Mouse (Mus musculus): Measurements from ENCODE around the gene Cda.

Gene Cda

GRCm38 (mm10) chr4:138368498-138369260 is 887 bp upstream of the Cda start:
- in situ Hi-C loops (cut with MboI, MseI) = no loop called here

GRCm38 (mm10) chr4:138366561-138366960 is 1.2 kb downstream of the Cda start:
- in situ Hi-C loops (cut with MboI, MseI) = no loop called here

DNA sequence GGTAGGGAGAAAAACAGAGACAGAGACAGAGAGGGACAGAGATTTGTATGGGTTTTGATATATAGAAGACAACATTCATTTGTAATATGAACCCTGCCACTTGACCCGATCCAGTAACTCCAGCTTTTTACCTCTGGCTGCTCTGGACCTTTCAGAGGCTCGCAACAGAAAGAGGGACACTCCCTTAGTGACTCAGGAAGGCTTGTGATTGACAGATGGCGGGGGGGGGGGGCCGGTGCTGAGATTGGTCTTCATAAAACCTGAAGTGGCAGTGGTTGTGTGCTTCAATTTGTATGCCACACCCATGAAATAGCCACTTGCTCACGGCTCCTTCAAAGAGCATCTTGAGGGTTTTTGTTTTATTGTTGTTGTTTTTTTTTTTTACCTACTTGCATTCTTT is 4.3 kb downstream of the Cda start:
- in situ Hi-C loops (cut with MboI, MseI) = no loop called here

- in situ Hi-C loops (cut with MboI, MseI) = no loop called here
Observed at GRCm38 (mm10) chr4:138362883-138363282, 4.9 kb downstream of the Cda start.

DNA sequence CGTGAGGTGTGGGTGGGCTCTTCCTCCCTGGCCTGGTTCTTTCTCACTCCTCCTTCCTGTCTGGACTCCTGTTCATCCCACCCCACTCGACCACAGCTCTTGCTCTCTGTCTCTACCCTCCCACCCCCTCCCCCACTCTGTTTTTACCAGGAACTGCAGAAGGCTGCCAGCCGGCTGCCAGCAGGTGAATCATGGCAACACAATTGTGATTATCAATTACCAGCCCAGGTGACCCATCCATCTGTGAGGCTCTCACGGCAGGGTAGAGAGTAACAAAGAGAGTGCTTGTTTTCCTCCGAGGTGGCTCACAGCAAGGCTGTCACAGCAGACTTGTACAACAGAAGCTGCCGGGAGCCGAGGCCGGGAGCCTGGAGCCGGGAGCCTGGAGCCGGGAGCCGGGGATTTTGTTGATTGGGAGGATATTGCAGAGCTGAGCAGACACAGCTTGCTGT is 6.4 kb downstream of the Cda start:
- in situ Hi-C loops (cut with MboI, MseI) = no loop called here

DNA sequence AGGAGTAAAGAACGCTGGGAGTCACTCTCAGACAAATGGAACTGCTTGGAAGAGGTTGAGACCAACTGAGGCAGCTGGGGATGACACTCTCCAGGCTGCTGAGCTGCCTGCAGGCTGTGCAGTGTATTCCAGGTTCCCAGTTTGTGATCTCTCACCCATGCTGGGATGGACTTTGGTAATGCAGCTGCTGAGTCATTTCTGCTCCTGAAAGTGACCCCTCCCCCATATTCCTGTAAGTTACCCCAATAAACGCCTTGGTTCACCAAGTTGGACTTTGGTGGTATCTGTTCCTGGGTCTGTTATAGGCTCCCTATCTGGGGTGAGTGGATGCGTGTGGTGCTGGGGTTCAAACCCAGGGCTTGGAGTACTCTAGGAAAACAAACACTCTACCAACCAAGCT is 9.6 kb downstream of the Cda start:
- in situ Hi-C loops (cut with MboI, MseI) = no loop called here

DNA sequence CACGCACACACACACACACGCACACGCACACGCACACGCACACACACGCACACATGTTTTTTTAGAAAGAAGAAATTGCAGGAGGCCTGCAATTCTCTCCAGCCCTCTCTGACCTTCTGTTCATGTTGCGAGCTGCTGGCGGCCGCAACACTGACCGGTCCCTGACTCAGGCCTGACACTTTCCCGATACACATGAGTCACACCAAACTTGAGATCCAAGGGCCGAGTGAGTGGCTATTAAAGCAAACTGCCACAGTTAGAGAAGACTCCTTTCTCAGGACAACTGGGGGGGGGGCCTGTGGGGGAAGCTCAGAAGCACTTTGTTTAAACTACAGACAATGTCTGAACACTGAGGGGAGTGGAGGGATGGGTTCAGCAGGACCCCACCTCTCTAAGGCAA is 11.2 kb downstream of the Cda start:
- in situ Hi-C loops (cut with MboI, MseI) = no loop called here

GRCm38 (mm10) chr4:138356141-138356540 is 11.7 kb downstream of the Cda start:
- in situ Hi-C loops (cut with MboI, MseI) = no loop called here

- in situ Hi-C loops (cut with MboI, MseI) = no loop called here
Observed at GRCm38 (mm10) chr4:138355496-138355895, 12.3 kb downstream of the Cda start.

GRCm38 (mm10) chr4:138353438-138354171 is 14.2 kb downstream of the Cda start:
- in situ Hi-C loops (cut with MboI, MseI) = no loop called here

GRCm38 (mm10) chr4:138352692-138353091 is 15.1 kb downstream of the Cda start:
- in situ Hi-C loops (cut with MboI, MseI) = no loop called here

DNA sequence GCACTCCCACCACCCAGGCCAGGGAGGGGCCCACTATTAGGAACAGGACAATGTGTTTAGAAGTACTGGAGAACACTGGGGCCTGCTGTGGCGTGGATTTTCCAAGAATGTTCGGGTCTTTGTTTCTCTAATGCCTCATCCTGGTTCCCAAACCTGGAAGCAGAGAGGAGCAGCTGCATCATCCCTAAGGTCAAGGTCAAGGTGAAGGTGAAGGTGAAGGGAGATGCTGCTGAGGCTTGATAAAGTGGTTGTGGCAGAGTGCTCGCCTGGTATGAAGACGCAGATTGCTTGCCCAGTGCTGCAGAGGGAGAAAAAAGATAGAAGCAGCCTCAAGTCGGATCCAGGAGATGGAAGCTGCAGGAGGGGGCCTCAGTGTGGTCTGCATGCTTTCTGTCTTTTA is 16.0 kb downstream of the Cda start:
- in situ Hi-C loops (cut with MboI, MseI) = no loop called here

GRCm38 (mm10) chr4:138348716-138349115 is 19.1 kb downstream of the Cda start:
- in situ Hi-C loops (cut with MboI, MseI) = no loop called here

DNA sequence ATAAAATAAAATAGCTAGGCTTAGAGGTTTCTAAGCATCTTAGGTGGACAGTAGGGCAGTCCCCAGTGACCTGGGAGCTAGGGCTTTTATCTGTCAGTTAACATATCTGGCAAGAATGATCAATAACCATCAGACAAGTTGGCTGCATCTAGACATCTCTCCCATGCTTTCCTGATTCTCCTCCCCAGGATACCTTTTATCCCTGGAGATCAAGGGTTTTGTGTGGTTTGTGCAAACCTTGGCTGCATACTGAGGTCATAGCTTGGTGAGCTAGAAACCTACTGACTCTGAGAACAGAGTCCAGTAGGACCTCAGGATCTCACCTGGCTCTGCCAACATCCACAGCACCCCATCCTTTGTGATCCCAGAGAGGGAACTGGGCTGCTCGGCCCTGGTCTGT is 20.5 kb downstream of the Cda start:
- in situ Hi-C loops (cut with MboI, MseI) = no loop called here

DNA sequence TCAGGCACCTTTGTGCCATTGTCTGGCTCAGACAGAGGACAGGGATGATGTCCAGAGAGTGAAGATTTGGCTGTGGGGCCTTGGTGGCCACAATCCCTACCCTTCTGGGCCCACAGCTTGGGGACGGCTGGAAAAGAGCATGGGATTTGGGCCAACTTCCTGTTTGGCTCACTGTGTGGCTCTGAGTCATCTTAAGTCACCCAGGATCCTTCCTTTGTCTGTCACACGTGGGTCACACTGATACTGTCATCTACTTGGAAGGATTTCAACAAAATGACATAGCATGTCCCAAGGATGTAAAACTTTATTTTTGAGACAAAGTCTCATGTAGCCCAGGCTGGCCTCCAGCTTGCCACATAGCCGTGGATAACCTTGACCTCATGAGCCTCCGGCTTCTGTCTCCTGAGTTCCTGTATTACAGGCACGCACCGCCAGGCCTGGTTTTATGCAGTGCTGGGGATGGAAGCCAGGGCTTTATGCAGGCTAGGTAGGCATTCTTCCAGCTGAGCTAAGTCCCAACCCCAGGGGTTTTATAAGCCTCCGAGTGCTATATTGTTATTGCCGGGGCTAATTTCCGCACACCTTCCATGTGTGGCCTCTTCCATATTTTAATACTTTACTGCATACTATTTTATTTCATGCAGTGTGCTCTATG is 22.8 kb downstream of the Cda start:
- in situ Hi-C loops (cut with MboI, MseI) = no loop called here

GRCm38 (mm10) chr4:138343341-138343837 is 24.4 kb downstream of the Cda start:
- in situ Hi-C loops (cut with MboI, MseI) = no loop called here

- in situ Hi-C loops (cut with MboI, MseI) = no loop called here
Observed at GRCm38 (mm10) chr4:138342778-138343177, 25.0 kb downstream of the Cda start.

DNA sequence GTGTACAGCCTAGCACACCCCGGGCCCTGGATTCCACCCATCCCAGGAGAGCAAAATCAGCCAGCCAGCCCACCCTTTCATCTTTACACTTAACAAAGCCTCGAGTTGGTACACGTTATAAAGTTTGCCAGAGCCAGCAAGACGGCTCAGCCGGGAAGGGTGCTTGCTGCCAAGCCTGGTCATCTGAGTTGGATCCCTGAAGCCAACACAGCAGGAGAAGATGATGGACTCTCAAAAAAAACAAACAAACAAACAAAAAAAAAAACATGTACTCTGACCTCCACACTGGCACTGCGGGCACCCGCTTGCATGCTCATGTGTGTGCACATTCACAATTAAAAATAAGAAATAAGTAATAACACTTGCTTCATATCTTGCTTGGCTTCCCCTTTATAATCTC is 25.7 kb downstream of the Cda start:
- in situ Hi-C loops (cut with MboI, MseI) = no loop called here

DNA sequence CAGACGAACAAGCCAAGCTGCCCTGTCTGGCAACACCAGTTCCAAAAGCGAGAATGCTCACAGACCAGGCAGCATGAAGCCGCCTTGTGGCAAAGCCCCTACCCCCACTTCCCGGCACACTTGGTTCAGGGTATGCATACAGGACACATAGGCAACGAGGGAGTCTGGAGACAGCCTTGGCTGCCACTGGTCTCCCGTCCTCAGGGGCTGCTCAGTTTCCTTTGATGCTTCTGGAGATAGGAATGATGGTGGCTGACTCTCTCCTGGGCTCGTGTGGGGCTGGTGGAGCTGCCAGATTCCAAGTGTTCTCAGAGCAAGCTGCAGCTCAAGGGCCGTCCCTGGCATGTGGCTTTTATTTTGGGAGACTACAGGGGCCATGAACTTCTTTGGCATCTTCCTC is 26.4 kb downstream of the Cda start:
- in situ Hi-C loops (cut with MboI, MseI) = no loop called here

DNA sequence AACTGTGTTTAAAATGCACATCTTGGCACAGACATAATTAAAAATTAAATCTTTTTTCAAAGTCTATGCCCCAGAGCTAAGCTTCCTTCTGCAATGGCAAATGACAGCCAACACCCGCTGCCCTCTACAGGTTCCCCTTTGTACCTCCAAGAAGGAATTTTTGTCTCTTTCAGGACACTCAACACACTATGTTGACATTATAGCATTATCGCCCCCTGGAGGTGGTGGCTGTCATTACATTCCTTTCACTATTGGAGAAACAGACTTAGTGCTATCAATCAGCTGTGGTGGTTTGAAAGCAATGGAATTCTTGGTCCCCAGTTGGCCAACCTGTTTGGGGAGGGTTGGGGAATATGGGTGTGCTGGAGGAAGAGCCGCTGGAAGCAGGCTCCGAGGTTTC is 27.8 kb downstream of the Cda start:
- in situ Hi-C loops (cut with MboI, MseI) = no loop called here

DNA sequence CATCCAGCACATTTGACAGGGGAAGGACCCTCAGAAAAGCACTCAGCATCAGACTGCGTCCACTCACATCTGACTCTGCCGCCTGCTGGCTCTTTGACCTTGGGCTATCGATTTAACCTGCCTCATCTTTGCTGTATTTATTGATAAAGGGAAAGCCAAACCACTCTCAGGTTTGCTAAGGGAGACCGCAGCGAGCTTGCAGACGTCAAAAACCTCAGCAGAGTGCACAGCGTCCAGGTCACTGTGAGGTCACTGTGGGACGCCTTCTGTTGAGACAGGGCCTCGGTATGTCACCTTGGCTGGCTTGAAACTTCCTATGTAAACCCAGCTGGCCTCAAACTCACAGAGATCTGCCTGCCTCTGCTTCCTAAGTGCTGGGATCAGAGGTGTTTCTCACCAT is 30.5 kb downstream of the Cda start:
- in situ Hi-C loops (cut with MboI, MseI) = no loop called here

GRCm38 (mm10) chr4:138336876-138337275 is 30.9 kb downstream of the Cda start:
- in situ Hi-C loops (cut with MboI, MseI) = no loop called here

- in situ Hi-C loops (cut with MboI, MseI) = no loop called here
Observed at GRCm38 (mm10) chr4:138335648-138336047, 32.1 kb downstream of the Cda start.
